Mouse (Mus musculus): ENCODE data around the gene Plcl1. TPM values are rescaled to one million over a fixed set of nuclear protein-coding genes. Genes with fewer than 3 reads are reported as not detected.

The Plcl1 gene
- polyA plus RNA-seq, 1 experiment from 2014 or later: 1.1 TPM

Other genes starting within 250 kb of the Plcl1 start
- gene Rftn2, start 179.1 kb upstream of the Plcl1 start, polyA plus RNA-seq (2014; fragmentation: Nextera tagmentation; extraction: Ambion mirVana): 26.7 and 30.0 TPM in 2 replicates
- 2.4 and 2.8 TPM in 2 replicates for gene Mars2, start 168.7 kb upstream of the Plcl1 start, polyA plus RNA-seq (2014; fragmentation: Nextera tagmentation; extraction: Ambion mirVana)
- gene Boll, start 42.5 kb upstream of the Plcl1 start, polyA plus RNA-seq (2014; fragmentation: Nextera tagmentation; extraction: Ambion mirVana): 0.43 TPM in 1 of 2 replicates, not detected in the other

Data from limb, embryonic 11.5 days (tissue).